Mouse (Mus musculus): ENCODE measurements at regions not wholly inside any gene's neighbourhood (a gene's known extent, or its start where the extent isn't known, plus 50 kb on each side); places are given as distances from the start of the nearest gene placed in this dataset.

DNA sequence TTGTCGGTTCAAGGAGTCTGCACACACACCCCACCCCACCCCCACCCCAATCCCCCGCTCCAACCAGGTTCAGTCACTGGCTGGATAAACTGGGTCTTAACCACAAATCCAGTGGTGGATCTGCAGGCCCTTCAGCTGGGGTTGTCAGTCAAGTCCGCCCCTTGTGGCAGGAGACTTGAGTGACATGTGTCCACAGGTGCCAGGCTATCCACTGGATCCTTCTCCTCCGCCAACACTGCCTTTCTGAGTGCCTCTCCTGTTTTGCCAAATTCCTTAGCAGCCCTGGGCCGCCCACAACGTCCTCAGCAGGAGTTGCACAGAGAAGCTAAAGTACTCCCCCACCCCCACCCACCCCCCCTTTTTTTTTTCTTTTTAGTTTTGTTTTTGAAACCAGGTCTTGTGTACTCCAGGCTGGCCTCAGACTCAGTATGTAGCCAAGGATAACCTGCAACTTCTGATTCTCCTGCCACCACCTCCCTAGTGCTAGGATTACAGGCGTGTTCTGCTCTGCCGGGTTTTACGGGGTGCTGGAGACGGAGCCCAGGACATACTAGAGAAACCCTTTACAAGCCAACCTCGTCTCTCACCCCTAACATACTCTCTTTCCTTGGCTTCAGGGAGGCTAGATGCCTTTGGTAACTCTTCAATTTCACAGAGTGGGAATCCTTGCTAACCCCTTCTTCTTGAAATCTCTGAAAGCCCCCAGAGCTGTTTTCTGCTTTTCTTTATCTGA is 57.2 kb upstream of the Zfp280d start:
- DNase-seq (ENCODE audit: low read depth) = no peak

DNA sequence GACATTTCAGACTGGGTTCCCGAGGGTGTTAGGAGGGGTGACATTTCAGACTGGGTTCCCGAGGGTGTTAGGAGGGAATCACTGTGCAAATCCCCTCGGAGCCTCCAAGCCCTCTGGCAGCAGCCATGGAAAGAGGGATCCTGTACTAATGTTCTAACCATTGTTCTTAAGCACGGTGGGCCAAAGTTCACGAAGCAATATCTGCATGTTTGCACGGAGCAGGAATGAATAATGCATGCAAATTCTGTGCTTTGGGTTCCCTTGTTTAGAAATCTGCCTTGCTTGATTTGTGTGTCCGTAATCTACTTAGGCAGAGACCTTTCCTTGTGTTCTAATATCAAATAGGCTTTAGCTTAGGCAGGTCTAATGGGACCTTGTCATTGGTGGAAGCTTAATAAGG is 55.9 kb upstream of the Zfp280d start:
- DNase-seq (ENCODE audit: low read depth) = no peak

DNA sequence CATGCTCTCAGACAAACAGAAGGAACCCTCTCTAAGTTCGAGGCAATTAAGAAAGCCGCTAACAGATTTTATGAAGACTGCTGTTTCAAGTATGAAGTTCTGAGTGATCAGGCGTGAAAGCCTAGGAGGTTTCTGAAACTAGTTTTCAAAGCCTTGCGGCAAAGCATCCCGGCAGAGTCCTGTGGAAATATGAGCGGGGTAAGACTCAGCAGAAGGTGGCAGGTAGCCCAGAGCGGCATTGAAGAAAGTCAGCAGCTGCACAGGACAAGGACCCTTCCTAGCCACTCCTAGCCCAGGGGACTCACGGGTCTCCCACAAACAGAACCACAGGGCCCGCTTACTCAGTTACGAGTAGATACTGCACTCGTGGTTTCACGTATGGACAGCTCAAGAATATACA is 54.8 kb upstream of the Zfp280d start:
- DNase-seq (ENCODE audit: low read depth) = no peak

DNA sequence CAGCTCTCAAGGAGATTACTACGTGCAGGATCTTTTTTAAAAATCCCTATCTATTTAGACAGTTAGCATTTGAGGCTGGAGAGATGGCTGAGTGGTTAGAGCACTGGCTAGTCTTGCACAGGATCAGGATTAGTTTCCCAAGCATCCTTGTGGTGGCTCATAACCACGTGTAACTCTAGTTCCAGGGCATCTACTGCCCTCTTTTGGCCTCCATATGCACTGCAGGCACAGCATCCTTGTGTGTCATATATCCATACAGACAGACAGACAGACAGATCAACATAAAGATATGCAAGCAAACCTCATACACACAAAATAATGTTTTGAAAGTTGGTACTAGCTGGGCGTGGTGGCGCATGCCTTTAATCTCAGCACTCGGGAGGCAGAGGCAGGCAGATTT is 53.3 kb upstream of the Zfp280d start:
- no peak for DNase-seq (ENCODE audit: low read depth)

Data from gonadal fat pad, adult 2 months (tissue).